Mouse (Mus musculus): ENCODE results near the gene Gpd1l.

- TF ChIP-seq GATA1 (IDR thresholded peaks at IDR 0.05; ENCODE audit: low read length) (no peak), TAL1 (IDR thresholded peaks at IDR 0.05; ENCODE audit: low read length) (no peak)
Observed at GRCm38 (mm10) chr9:114932607-114933006, 1.2 kb downstream of the Gpd1l start.

All from erythroblast, embryonic 14.5 days (primary cell).